Mouse (Mus musculus) liver, embryonic 14.5 days (tissue): Measurements from ENCODE around the gene AC131692.1. TPM values are rescaled to one million over a fixed set of nuclear protein-coding genes. Genes with fewer than 3 reads are reported as not detected.
A peak's percentile ranks its signal among the peaks of the same experiment; 100 is the strongest.

Experiments
- ATAC-seq: fragments of 200-750 bp; cut with Nextera tagmentation; 2 replicates; pipeline ENCODE4 v1.8.0; 2017; ENCODE audit warnings: moderate number of reproducible peaks, mild to moderate bottlenecking, moderate library complexity; ENCODE audit not compliant: insufficient read depth
- DNase-seq, 3 experiments: peaks; one replicate each; pipeline ENCODE4 v3.0.0-alpha.2; 2012 to 2013; ENCODE audit warnings: low read depth in 3 of 3, low spot score in 3 of 3
- H3K27ac ChIP-seq: fragments of 300-500 bp; sonication (generic); 2 replicates; pipeline ENCODE4 v1.5.1; 2014; ENCODE audit warnings: moderate library complexity, mild to moderate bottlenecking, control low read depth, inconsistent platforms
- H3K27me3 ChIP-seq: fragments of 300-500 bp; sonication (generic); 2 replicates; pipeline ENCODE4 v1.6.1; 2014; ENCODE audit warnings: mild to moderate bottlenecking, low read length, moderate library complexity; ENCODE audit not compliant: control insufficient read depth, insufficient read depth
- H3K36me3 ChIP-seq: fragments of 300-500 bp; sonication (generic); replicated peaks from 2 replicates; pipeline ENCODE4 v1.6.1; 2014; ENCODE audit warnings: low read depth; ENCODE audit not compliant: control insufficient read depth, insufficient read depth
- H3K4me1 ChIP-seq, 2 experiments: fragments of 200-500 bp in 1 of 2; fragments of 300-500 bp in 1 of 2; sonication (generic) in 1 of 2; replicated peaks; 2 replicates each; pipeline ENCODE4 v1.6.1; 2012 to 2014; ENCODE audit warnings: antibody characterized with exemption in 1 of 2, inconsistent platforms in 1 of 2, low read length in 1 of 2; ENCODE audit not compliant: control insufficient read depth in 2 of 2, insufficient read depth in 2 of 2
- H3K4me2 ChIP-seq: fragments of 300-500 bp; sonication (generic); 2 replicates; pipeline ENCODE4 v1.6.1; 2014; ENCODE audit warnings: low read depth, mild to moderate bottlenecking, control low read depth, moderate library complexity
- H3K4me3 ChIP-seq, 2 experiments: fragments of 200-500 bp in 1 of 2; fragments of 300-500 bp in 1 of 2; sonication (generic) in 1 of 2; 2 replicates each; pipeline ENCODE4 v1.5.1; 2012 to 2014; ENCODE audit warnings: low read depth in 2 of 2, low read length in 2 of 2, mild to moderate bottlenecking in 2 of 2, control low read depth in 1 of 2, inconsistent platforms in 1 of 2, moderate library complexity in 1 of 2; ENCODE audit not compliant: insufficient read depth in 1 of 2
- H3K9ac ChIP-seq: fragments of 300-500 bp; sonication (generic); replicated peaks from 2 replicates; pipeline ENCODE4 v1.6.1; 2014; ENCODE audit warnings: mild to moderate bottlenecking, control low read depth, moderate library complexity
- H3K9me3 ChIP-seq: fragments of 300-500 bp; sonication (generic); 2 replicates; pipeline ENCODE4 v1.6.1; 2016; ENCODE audit warnings: low read length, mixed read lengths; ENCODE audit not compliant: control insufficient read depth
- CTCF ChIP-seq: IDR thresholded peaks from 2 replicates; pipeline ENCODE4 v1.5.1; 2016; ENCODE audit warnings: antibody characterized with exemption, low read depth, control low read depth
- EP300 ChIP-seq: IDR thresholded peaks from 2 replicates; pipeline ENCODE4 v1.6.1; 2016; ENCODE audit warnings: antibody characterized with exemption, low read depth
- WGBS: fragments of 180-500 bp; shearing (Covaris S2); extraction: QIAGEN DNeasy Blood & Tissue Kit; methylation state at CpG from one replicate; pipeline ENCODE4 v1.1.7; 2014; ENCODE audit not compliant: insufficient replicate concordance; 5-methylcytosine and 5-hydroxymethylcytosine counted together
- polyA plus RNA-seq, 2 experiments: library from polyadenylated mRNA; depleted of rRNA in 1 of 2; stranded (reverse) in 1 of 2; unstranded in 1 of 2; fragments of >200 nt; fragmentation: Nextera tagmentation in 1 of 2; extraction: Ambion mirVana in 1 of 2; gene quantifications; 2 replicates each; pipeline versions ENCODE4 v1.2.1 to v1.2.3; 2012 to 2014

AC131692.1 gene
- polyA plus RNA-seq, 2 experiments, result 0.22 to 0.68 TPM

GRCm38 (mm10) chr19:6061641-6062302 lies 32.4 kb upstream of the AC131692.1 start:
- ATAC-seq (peak; percentile 5; the same call in 1 of the 2 replicates), DNase-seq (no peak)
- Histone ChIP-seq H3K4me1 (peaks cover 17 to 19% of the 10 kb centered on the region in 2 experiments), H3K4me2 (peak overlapping the region; percentile 86), H3K9me3 (no peaks in the 10 kb centered on the region), H3K27ac (peak overlapping the region; percentile 94), H3K36me3 (peaks cover 20% of the 10 kb centered on the region), H3K4me3 (peak overlapping the region; percentile 66 to 97), H3K9ac (peak overlapping the region; percentile 92), H3K27me3 (no peaks in the 10 kb centered on the region)
- under 1% methylated on average over 44 of the region's 44 CpGs for WGBS
- TF ChIP-seq CTCF (0 out of 2 replicates have a peak, but pooled peaks have one; percentile 14), EP300 (0 out of 2 replicates have a peak, but pooled peaks have one; percentile 8)

GRCm38 (mm10) chr19:6062418-6062817 lies 31.8 kb upstream of the AC131692.1 start:
- no peak for DNase-seq
- TF ChIP-seq CTCF (no peak), EP300 (no peak)
- ATAC-seq, result no peak
- 46% methylated on average over 5 of the region's 5 CpGs for WGBS
- peak overlapping the region; percentile 86 for H3K4me2 ChIP-seq
- no peaks in the 10 kb centered on the region for H3K9me3 ChIP-seq
- H3K27ac ChIP-seq, result no peak overlapping the region; the same call in 1 of the 2 replicates
- H3K4me3 ChIP-seq, result peak overlapping the region; percentile 66 to 97
- peaks cover 16 to 20% of the 10 kb centered on the region in 2 experiments for H3K4me1 ChIP-seq
- H3K36me3 ChIP-seq, result peaks cover 20% of the 10 kb centered on the region
- H3K27me3 ChIP-seq, result no peaks in the 10 kb centered on the region
- peak overlapping the region; percentile 92 for H3K9ac ChIP-seq

GRCm38 (mm10) chr19:6063081-6063480 lies 31.1 kb upstream of the AC131692.1 start:
- ATAC-seq (no peak), DNase-seq (no peak)
- peaks cover 20% of the 10 kb centered on the region for H3K36me3 ChIP-seq
- 78% methylated on average over 6 of the region's 6 CpGs for WGBS
- no peaks in the 10 kb centered on the region for H3K9me3 ChIP-seq
- H3K27ac ChIP-seq, result no peak overlapping the region
- no peaks in the 10 kb centered on the region for H3K27me3 ChIP-seq
- H3K4me2 ChIP-seq, result peak overlapping the region; percentile 86
- peak overlapping the region in 1 of 2 experiments; percentile 97; a peak in 1 of 4 replicates for H3K4me3 ChIP-seq
- no peak overlapping the region; the same call in 1 of the 2 replicates for H3K9ac ChIP-seq
- TF ChIP-seq EP300 (no peak), CTCF (no peak)
- peaks cover 18 to 22% of the 10 kb centered on the region in 2 experiments for H3K4me1 ChIP-seq

DNA sequence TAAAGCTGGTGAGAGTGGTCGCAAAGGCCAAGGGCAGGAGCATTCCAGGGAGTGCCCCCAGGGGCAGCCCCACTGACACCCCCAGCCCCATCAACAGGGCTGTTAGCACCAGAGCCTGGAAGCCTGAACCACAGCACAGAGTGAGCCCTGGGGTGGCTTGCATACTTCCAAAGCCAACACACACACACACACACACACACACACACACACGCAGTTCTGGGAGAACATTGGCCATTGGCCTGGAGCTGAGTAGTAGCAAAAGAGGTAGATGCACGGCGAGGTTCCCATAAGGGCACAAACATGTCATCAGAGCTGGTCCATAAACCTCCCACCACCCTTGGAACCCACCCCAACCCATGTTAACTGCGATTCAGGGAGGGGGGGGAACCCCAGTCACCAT lies 27.6 kb upstream of the AC131692.1 start:
- Histone ChIP-seq H3K4me3 (peak overlapping the region; percentile 51 to 60), H3K27ac (no peak overlapping the region), H3K36me3 (0 out of 2 replicates have a peak, but pooled peaks cover 3% of the 10 kb centered on the region), H3K9ac (no peak overlapping the region), H3K27me3 (no peaks in the 10 kb centered on the region), H3K4me2 (peak overlapping the region; percentile 88), H3K9me3 (no peaks in the 10 kb centered on the region), H3K4me1 (peaks cover 11 to 14% of the 10 kb centered on the region in 2 experiments)
- TF ChIP-seq CTCF, result no peak
- no peak for TF ChIP-seq EP300
- 41% methylated on average over 5 of the region's 5 CpGs for WGBS
- DNase-seq (no peak), ATAC-seq (no peak)

DNA sequence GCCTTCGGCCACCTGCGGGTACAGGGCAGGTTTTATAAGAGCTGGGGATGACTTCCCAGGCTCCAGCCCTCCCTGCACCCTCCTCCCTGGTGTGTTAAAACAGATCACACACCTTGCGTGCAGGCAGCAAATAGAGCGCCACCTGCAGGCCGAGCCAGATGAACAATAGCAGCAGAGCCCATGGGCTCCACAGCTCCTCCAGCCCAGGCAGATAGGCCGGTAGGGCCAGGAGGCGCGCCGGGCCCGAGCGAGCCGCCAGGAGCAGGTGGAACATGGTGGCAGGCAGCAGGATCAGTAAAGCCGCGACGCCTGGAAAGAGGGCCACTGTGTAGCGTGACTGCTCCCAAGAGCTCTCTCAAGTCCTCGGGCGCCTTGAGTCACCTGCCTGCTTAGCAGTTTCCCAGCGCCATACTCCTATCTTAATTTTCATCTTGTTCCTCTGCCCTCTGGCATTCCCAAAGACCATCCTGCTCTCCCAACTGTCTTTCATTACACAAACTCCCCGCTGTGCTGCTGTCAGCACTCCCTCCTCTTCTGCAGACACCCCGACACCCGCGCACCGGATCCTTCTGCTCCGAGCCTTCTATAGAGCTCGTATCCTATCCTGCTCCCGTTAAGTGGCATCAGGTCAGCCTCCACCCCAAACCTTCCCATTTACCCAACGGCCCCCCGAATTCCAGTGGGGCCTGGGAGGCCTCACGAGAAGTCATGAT lies 27.1 kb upstream of the AC131692.1 start:
- peak; percentile 72 to 77 (median 74) for DNase-seq
- TF ChIP-seq EP300 (no peak), CTCF (peak; percentile 97)
- Histone ChIP-seq H3K9ac (peak overlapping the region; percentile 58), H3K4me1 (peaks cover 11 to 13% of the 10 kb centered on the region in 2 experiments), H3K4me2 (peak overlapping the region; percentile 88), H3K9me3 (no peaks in the 10 kb centered on the region), H3K4me3 (peak overlapping the region; percentile 51 to 60), H3K36me3 (0 out of 2 replicates have a peak, but pooled peaks cover 3% of the 10 kb centered on the region), H3K27me3 (no peaks in the 10 kb centered on the region), H3K27ac (peak overlapping the region; percentile 56)
- peak; percentile 69 for ATAC-seq
- under 1% methylated on average over 30 of the region's 30 CpGs for WGBS
